In genomic region chr5:132212446-132212845, GRCm38 (mm10) we compare ENCODE assay signal across 27 mouse cellular contexts.
DNase-seq lines count a peak whose midpoint lies in the region; ATAC-seq and TF ChIP-seq lines count a peak whose summit lies in the region.
"Had no signal": no experiment of that assay in that cellular context is flagged by ENCODE, and none has a peak within 500 bp of the region (broad histone marks: within the 10 kb centered on the region; RNA-seq: fewer than 3 reads in every experiment).

No protein-coding gene starts in this region.

- no peak overlapping the region for H3K27ac ChIP-seq in hindbrain, postnatal 0 days
- H3K27ac ChIP-seq in hindbrain, embryonic 14.5 days = no peak overlapping the region
- no peak overlapping the region for H3K27ac ChIP-seq in cerebellum, adult 2 months (ENCODE audit: insufficient read depth, low read length)
- H3K27ac ChIP-seq: forebrain, embryonic 15.5 days; hindbrain, embryonic 13.5 days; layer of hippocampus, adult 2 months; limb, embryonic 15.5 days; liver, embryonic 14.5 days; midbrain, embryonic 13.5 days; neural tube, embryonic 12.5 days; stomach, embryonic 15.5 days had no signal

- no peaks in the 10 kb centered on the region for H3K9me3 ChIP-seq in hindbrain, postnatal 0 days (ENCODE audit: low read length)
- no peaks in the 10 kb centered on the region for H3K9me3 ChIP-seq in hindbrain, embryonic 14.5 days (ENCODE audit: control insufficient read depth, low read length)
- H3K9me3 ChIP-seq: forebrain, embryonic 15.5 days; G1E; hindbrain, embryonic 13.5 days; limb, embryonic 15.5 days; midbrain, embryonic 13.5 days; neural tube, embryonic 12.5 days; stomach, embryonic 15.5 days had no signal

- no peak for ATAC-seq in hindbrain, postnatal 0 days
- no peak for ATAC-seq in hindbrain, embryonic 14.5 days (ENCODE audit: low FRiP score)
- ATAC-seq: forebrain, embryonic 15.5 days; midbrain, embryonic 13.5 days; Patski had no signal

- H3K4me3 ChIP-seq in hindbrain, postnatal 0 days (ENCODE audit: low read length) = no peak overlapping the region
- H3K4me3 ChIP-seq in hindbrain, embryonic 14.5 days (replicated peaks; ENCODE audit: low read length) = no peak overlapping the region
- H3K4me3 ChIP-seq in cerebellum, adult 2 months (replicated peaks; ENCODE audit: insufficient read depth, low read depth, low read length) = no peak overlapping the region
- H3K4me3 ChIP-seq: forebrain, embryonic 15.5 days; hindbrain, embryonic 13.5 days; layer of hippocampus, adult 2 months; limb, embryonic 15.5 days; midbrain, embryonic 13.5 days; neural tube, embryonic 12.5 days; stomach, embryonic 15.5 days had no signal

- no peaks in the 10 kb centered on the region for H3K36me3 ChIP-seq in hindbrain, postnatal 0 days (ENCODE audit: insufficient read depth, low read length)
- no peaks in the 10 kb centered on the region for H3K36me3 ChIP-seq in hindbrain, embryonic 14.5 days (replicated peaks; ENCODE audit: control insufficient read depth, insufficient read depth)
- H3K36me3 ChIP-seq: forebrain, embryonic 15.5 days; G1E; hindbrain, embryonic 13.5 days; limb, embryonic 15.5 days; midbrain, embryonic 13.5 days; neural tube, embryonic 12.5 days; stomach, embryonic 15.5 days had no signal

- no peak overlapping the region for H3K9ac ChIP-seq in hindbrain, postnatal 0 days (replicated peaks; ENCODE audit: low read length)
- no peak overlapping the region for H3K9ac ChIP-seq in hindbrain, embryonic 14.5 days
- H3K9ac ChIP-seq: forebrain, embryonic 15.5 days; hindbrain, embryonic 13.5 days; limb, embryonic 15.5 days; liver, embryonic 14.5 days; lung, embryonic 14.5 days; midbrain, embryonic 13.5 days; neural tube, embryonic 12.5 days; stomach, embryonic 15.5 days had no signal

- no peak for TF ChIP-seq POLR2A in cerebellum, adult 2 months (IDR thresholded peaks at IDR 0.05; ENCODE audit: borderline replicate concordance, insufficient read depth, low read length)

- 67% methylated on average over 2 of the region's 2 CpGs for WGBS in hindbrain, postnatal 0 days
- 82% methylated on average over 2 of the region's 2 CpGs for WGBS in hindbrain, embryonic 14.5 days
- 12% methylated on average over 2 of the region's 2 CpGs for WGBS in cerebellum, adult 2 months

- peak; percentile 32 for DNase-seq in hindbrain, postnatal 0 days (ENCODE audit: low spot score)
- DNase-seq in hindbrain, embryonic 14.5 days (ENCODE audit: low spot score) = no peak
- peak; percentile 79 for DNase-seq in brain, adult 2 months (ENCODE audit: low read depth, low spot score)
- peak; percentile 64 to 77 for DNase-seq in cerebellum, adult 2 months
- DNase-seq in cerebellum, postnatal 25 days = peak; percentile 60 to 72
- no peak for DNase-seq in frontal cortex, postnatal 10 days (ENCODE audit: low spot score in 2 of 2)
- DNase-seq in embryo, embryonic 11 days = no peak
- no peak for DNase-seq in right cerebral cortex, postnatal 25 days
- DNase-seq: adrenal gland, adult 2 months; gastrocnemius, postnatal 25 days; heart, postnatal 36 days; kidney, postnatal 14 days; layer of hippocampus, postnatal 36 days; lung, embryonic 14.5 days; retina, postnatal 1 day; right cerebral cortex, postnatal 4 days; thymus, postnatal 25 days had no signal

- H3K4me2 ChIP-seq in hindbrain, postnatal 0 days (ENCODE audit: low read depth, low read length) = no peak overlapping the region
- H3K4me2 ChIP-seq in hindbrain, embryonic 14.5 days (replicated peaks) = no peak overlapping the region
- H3K4me2 ChIP-seq: forebrain, embryonic 15.5 days; hindbrain, embryonic 13.5 days; limb, embryonic 15.5 days; lung, embryonic 14.5 days; midbrain, embryonic 13.5 days; neural tube, embryonic 12.5 days; stomach, embryonic 15.5 days had no signal

- no peaks in the 10 kb centered on the region for H3K4me1 ChIP-seq in hindbrain, postnatal 0 days (ENCODE audit: insufficient read depth, low read length)
- H3K4me1 ChIP-seq in hindbrain, embryonic 14.5 days (replicated peaks; ENCODE audit: control insufficient read depth, insufficient read depth, low read length) = no peaks in the 10 kb centered on the region
- 0 out of 2 replicates have a peak, but pooled peaks cover 2% of the 10 kb centered on the region for H3K4me1 ChIP-seq in cerebellum, adult 2 months (ENCODE audit: control insufficient read depth, insufficient read depth, low read length)
- H3K4me1 ChIP-seq: stomach, embryonic 15.5 days had no signal

- no peak for TF ChIP-seq CTCF in hindbrain, postnatal 0 days (IDR thresholded peaks at IDR 0.05; ENCODE audit: low read depth)
- TF ChIP-seq CTCF in cerebellum, adult 2 months (IDR thresholded peaks at IDR 0.05; ENCODE audit: borderline replicate concordance, insufficient read depth, low read depth, low read length) = no peak

- H3K27me3 ChIP-seq in hindbrain, postnatal 0 days (ENCODE audit: insufficient read depth, low read length) = no peaks in the 10 kb centered on the region
- H3K27me3 ChIP-seq in hindbrain, embryonic 14.5 days (ENCODE audit: control insufficient read depth, insufficient read depth, low read length) = no peaks in the 10 kb centered on the region
- H3K27me3 ChIP-seq in cerebellum, adult 2 months (ENCODE audit: control insufficient read depth, insufficient read depth, low read length) = no peaks in the 10 kb centered on the region
- H3K27me3 ChIP-seq: forebrain, embryonic 15.5 days; hindbrain, embryonic 13.5 days; limb, embryonic 15.5 days; midbrain, embryonic 13.5 days; neural tube, embryonic 12.5 days; Patski; stomach, embryonic 15.5 days had no signal

Comparison
In these comparisons a context has a peak if more than half of its experiments do, and no peak if none do; other contexts are left out.
1. DNase-seq: peak in hindbrain, postnatal 0 days (single experiment), brain, adult 2 months (single experiment), cerebellum, adult 2 months (2 of 2) and cerebellum, postnatal 25 days (2 of 2); none in hindbrain, embryonic 14.5 days (single experiment), frontal cortex, postnatal 10 days (0 of 2), embryo, embryonic 11 days (single experiment) and right cerebral cortex, postnatal 25 days (single experiment).